Mouse (Mus musculus): ENCODE results near the gene Cd24a.

Gene Cd24a

DNA sequence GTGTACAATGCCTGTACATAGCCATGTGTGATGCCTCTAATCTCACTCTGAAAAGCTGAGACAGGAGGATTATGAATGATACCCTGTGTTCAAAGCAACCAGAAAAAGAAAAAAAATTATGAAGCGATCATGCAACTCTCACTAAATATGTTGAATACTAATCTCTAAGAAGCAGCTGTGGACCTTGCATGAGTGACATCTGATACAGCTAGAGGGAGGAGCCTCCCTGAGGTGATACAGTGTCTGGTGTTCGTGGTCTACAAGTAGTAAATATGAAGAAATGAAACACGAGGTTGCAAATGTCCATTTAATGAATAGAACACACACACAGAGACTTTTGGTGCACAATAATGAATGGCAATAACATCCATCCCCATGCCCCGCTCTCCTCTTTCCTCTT is 52.5 kb downstream of the Cd24a start:
- DNase-seq: no peak

DNA sequence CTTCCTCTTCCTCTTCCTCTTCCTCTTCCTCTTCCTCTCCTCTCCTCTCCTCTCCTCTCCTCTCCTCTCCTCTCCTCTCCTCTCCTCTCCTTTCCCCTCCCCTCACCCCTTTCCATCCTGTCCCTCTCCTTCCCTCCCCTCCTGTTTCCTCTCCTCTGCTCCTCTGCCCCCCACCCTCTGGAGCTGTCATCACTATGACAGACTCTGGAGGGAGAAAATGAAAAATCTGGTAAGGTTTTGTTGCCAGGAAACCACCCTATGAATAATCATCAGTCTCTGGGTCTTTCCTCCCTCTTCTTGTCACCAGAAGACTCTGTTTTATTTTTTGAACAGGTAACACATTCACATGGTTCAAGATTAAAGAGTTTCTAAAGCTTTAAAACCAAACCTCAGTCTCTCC is 53.0 kb downstream of the Cd24a start:
- no peak for DNase-seq

DNA sequence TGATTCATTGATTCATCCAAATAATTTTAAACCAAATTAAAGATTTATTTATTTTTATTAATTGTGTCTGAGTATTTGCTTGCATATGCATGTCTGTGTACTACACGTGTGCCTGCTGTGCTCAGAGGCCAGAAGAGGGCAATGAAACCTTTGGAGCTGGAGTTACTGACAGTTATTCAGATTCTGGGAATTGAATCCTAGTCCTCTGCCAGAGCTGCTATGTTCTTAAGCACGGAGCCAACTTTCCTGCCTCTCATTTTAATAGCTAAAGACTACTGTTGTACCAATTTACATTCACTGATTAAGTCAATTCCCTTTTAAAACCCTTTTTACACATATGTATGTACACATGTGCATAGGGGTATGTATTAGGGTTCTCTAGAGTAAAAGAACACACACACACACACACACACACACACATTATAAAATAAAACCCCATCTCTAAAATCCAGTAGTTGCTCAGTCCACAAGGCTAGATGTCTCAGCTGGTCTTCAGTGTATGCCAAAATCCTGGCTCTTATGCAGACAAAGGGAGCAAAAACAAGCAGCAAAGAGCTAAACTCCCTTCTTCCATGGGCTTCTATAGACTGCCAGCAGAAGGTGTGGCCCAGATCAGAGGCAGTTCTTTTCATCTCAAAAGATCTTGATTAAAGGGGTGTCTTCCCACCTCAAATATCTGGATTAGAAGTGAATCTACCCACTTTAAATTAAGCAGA is 53.7 kb downstream of the Cd24a start:
- DNase-seq: no peak

DNA sequence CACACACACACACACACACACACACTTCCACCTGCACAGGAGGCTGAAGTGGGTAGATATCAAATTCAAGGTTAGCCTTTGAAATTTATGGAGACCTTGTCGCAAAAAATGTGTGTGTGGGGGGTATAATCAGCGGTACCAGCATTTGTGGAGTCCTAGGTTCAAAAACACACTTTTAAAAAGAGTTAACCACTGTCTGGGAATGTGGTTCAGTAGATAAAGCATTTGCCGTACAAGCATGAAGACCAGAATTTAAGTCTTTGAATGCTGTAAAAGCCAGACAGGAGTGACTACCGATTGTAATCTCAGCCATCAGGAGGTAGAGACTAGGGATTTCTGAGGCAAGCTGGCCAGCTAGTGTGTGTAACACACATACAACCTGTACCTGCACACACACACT is 55.0 kb downstream of the Cd24a start:
- no peak for DNase-seq

All from lung, postnatal 10 days (tissue).